Mouse (Mus musculus) MEL (cell line): ENCODE measurements around the gene Elovl5. TPM values are rescaled to one million over a fixed set of nuclear protein-coding genes. Genes with fewer than 3 reads are reported as not detected.

Source experiments
- DNase-seq: peaks from one replicate; pipeline ENCODE4 v3.0.0; 2011; ENCODE audit warnings: low read depth, low spot score
- H3K27ac ChIP-seq: 2 replicates; pipeline ENCODE4 v1.5.1; 2012; ENCODE audit warnings: low read depth, mild to moderate bottlenecking, control low read depth, low read length, moderate library complexity; ENCODE audit not compliant: control insufficient read depth
- H3K27me3 ChIP-seq, 2 experiments: fragments of 150-350 bp in 1 of 2; sonication (generic) in 1 of 2; 2 replicates each; pipeline ENCODE4 v1.6.1; 2012; ENCODE audit warnings: low read length in 2 of 2, mild to moderate bottlenecking in 2 of 2, improper control_type of control experiment in 1 of 2, moderate library complexity in 1 of 2; ENCODE audit not compliant: insufficient read depth in 2 of 2, control insufficient read depth in 1 of 2
- H3K36me3 ChIP-seq, 2 experiments: 2 replicates each; pipeline ENCODE4 v1.6.1; 2012 to 2014; ENCODE audit warnings: low read length in 2 of 2, improper control_type of control experiment in 1 of 2, inconsistent platforms in 1 of 2, mild to moderate bottlenecking in 1 of 2; ENCODE audit not compliant: insufficient read depth in 2 of 2, control insufficient read depth in 1 of 2
- H3K4me1 ChIP-seq, 2 experiments: fragments of 150-350 bp in 1 of 2; sonication (generic) in 1 of 2; 2 replicates each; pipeline ENCODE4 v1.6.1; 2012; ENCODE audit warnings: low read length in 2 of 2, improper control_type of control experiment in 1 of 2, mild to moderate bottlenecking in 1 of 2; ENCODE audit not compliant: insufficient read depth in 2 of 2, control insufficient read depth in 1 of 2
- H3K4me3 ChIP-seq, 2 experiments: fragments of 150-350 bp in 1 of 2; sonication (generic) in 1 of 2; 2 replicates each; pipeline ENCODE4 v1.5.1; 2012; ENCODE audit warnings: low read depth in 2 of 2, low read length in 2 of 2, mild to moderate bottlenecking in 2 of 2, moderate library complexity in 2 of 2, control low read depth in 1 of 2, improper control_type of control experiment in 1 of 2; ENCODE audit not compliant: control insufficient read depth in 1 of 2, insufficient read depth in 1 of 2
- H3K79me2 ChIP-seq: 2 replicates; pipeline ENCODE4 v1.6.1; 2012; ENCODE audit warnings: mild to moderate bottlenecking, low read length, moderate library complexity; ENCODE audit not compliant: control insufficient read depth, poor library complexity, insufficient read depth
- H3K9ac ChIP-seq: 2 replicates; pipeline ENCODE4 v1.6.1; 2012; ENCODE audit warnings: low read depth, mild to moderate bottlenecking, control low read depth, low read length, moderate library complexity; ENCODE audit not compliant: control insufficient read depth, poor library complexity, severe bottlenecking
- H3K9me3 ChIP-seq: fragments of 150-350 bp; sonication (generic); replicated peaks from 2 replicates; pipeline ENCODE4 v1.6.1; 2012; ENCODE audit warnings: mild to moderate bottlenecking, low read length, improper control_type of control experiment, moderate library complexity; ENCODE audit not compliant: insufficient read depth
- BHLHE40 ChIP-seq: IDR thresholded peaks from 2 replicates; pipeline ENCODE4 v1.6.1; 2012; ENCODE audit warnings: low read depth, mild to moderate bottlenecking, inconsistent platforms, low read length, improper control_type of control experiment, borderline replicate concordance
- CHD1 ChIP-seq: IDR thresholded peaks from 2 replicates; pipeline ENCODE4 v1.6.1; 2012; ENCODE audit warnings: low read depth, mild to moderate bottlenecking, inconsistent platforms, low read length, improper control_type of control experiment
- CTCF ChIP-seq, 3 experiments: IDR thresholded peaks in 2 of 3; conservative IDR thresholded peaks in 1 of 3; 2 replicates each; pipeline ENCODE4 v1.5.1; 2011 to 2012; ENCODE audit warnings: low read length in 3 of 3, low read depth in 2 of 3, mild to moderate bottlenecking in 2 of 3, improper control_type of control experiment in 1 of 3, inconsistent platforms in 1 of 3, mixed read lengths in 1 of 3, moderate library complexity in 1 of 3; ENCODE audit not compliant: control insufficient read depth in 1 of 3, insufficient read depth in 1 of 3, poor library complexity in 1 of 3, severe bottlenecking in 1 of 3
- E2F4 ChIP-seq: IDR thresholded peaks from 2 replicates; pipeline ENCODE4 v1.6.1; 2011; ENCODE audit warnings: low read depth, low read length, improper control_type of control experiment, borderline replicate concordance
- EP300 ChIP-seq, 2 experiments: IDR thresholded peaks; 2 replicates each; pipeline ENCODE4 v1.6.1; 2011; ENCODE audit warnings: improper control_type of control experiment in 2 of 2, low read length in 2 of 2, low read depth in 1 of 2, mild to moderate bottlenecking in 1 of 2
- ETS1 ChIP-seq: IDR thresholded peaks from 2 replicates; pipeline ENCODE4 v1.6.1; 2012; ENCODE audit warnings: low read depth, mild to moderate bottlenecking, inconsistent platforms, low read length, improper control_type of control experiment, moderate library complexity
- GATA1 ChIP-seq: IDR thresholded peaks from 2 replicates; pipeline ENCODE4 v1.6.1; 2011; ENCODE audit warnings: low read depth, low read length, improper control_type of control experiment
- MAFK ChIP-seq: IDR thresholded peaks from 2 replicates; pipeline ENCODE4 v1.6.1; 2011; ENCODE audit warnings: low read depth, mild to moderate bottlenecking, low read length, improper control_type of control experiment, borderline replicate concordance
- MAZ ChIP-seq: IDR thresholded peaks from 2 replicates; pipeline ENCODE4 v1.6.1; 2012; ENCODE audit warnings: low read depth, mild to moderate bottlenecking, inconsistent platforms, low read length, improper control_type of control experiment
- MXI1 ChIP-seq: IDR thresholded peaks from 2 replicates; pipeline ENCODE4 v1.6.1; 2011; ENCODE audit warnings: mild to moderate bottlenecking, low read depth, low read length, improper control_type of control experiment
- NRF1 ChIP-seq: IDR thresholded peaks from 2 replicates; pipeline ENCODE4 v1.6.1; 2014; ENCODE audit warnings: low read depth, mild to moderate bottlenecking, inconsistent platforms, low read length, improper control_type of control experiment, moderate library complexity; ENCODE audit not compliant: poor library complexity, insufficient read depth, severe bottlenecking
- POLR2A ChIP-seq, 2 experiments: IDR thresholded peaks; 2 replicates each; pipeline ENCODE4 v1.6.1; 2011 to 2012; ENCODE audit warnings: low read length in 2 of 2, mild to moderate bottlenecking in 2 of 2, control low read depth in 1 of 2, improper control_type of control experiment in 1 of 2, low read depth in 1 of 2, moderate library complexity in 1 of 2; ENCODE audit not compliant: control insufficient read depth in 1 of 2, insufficient read depth in 1 of 2, poor library complexity in 1 of 2
- POLR2AphosphoS2 ChIP-seq: IDR thresholded peaks from 2 replicates; pipeline ENCODE4 v1.6.1; 2011; ENCODE audit warnings: low read length, improper control_type of control experiment
- POLR2AphosphoS5 ChIP-seq: IDR thresholded peaks from 2 replicates; pipeline ENCODE4 v1.6.1; 2012; ENCODE audit warnings: low read depth, borderline replicate concordance, mild to moderate bottlenecking, inconsistent platforms, low read length, moderate library complexity, mixed read lengths
- RCOR1 ChIP-seq: IDR thresholded peaks from 2 replicates; pipeline ENCODE4 v1.6.1; 2012; ENCODE audit warnings: low read depth, mild to moderate bottlenecking, inconsistent platforms, low read length, improper control_type of control experiment
- SMC3 ChIP-seq: IDR thresholded peaks from 2 replicates; pipeline ENCODE4 v1.6.1; 2011; ENCODE audit warnings: low read depth, low read length, improper control_type of control experiment
- TCF12 ChIP-seq: IDR thresholded peaks from 2 replicates; pipeline ENCODE4 v1.6.1; 2014; ENCODE audit warnings: low read depth, mild to moderate bottlenecking, inconsistent platforms, low read length, improper control_type of control experiment, moderate library complexity
- ZC3H11A ChIP-seq: IDR thresholded peaks from 2 replicates; pipeline ENCODE4 v1.6.1; 2012; ENCODE audit warnings: low read depth, mild to moderate bottlenecking, inconsistent platforms, low read length, improper control_type of control experiment
- ZMIZ1 ChIP-seq: IDR thresholded peaks from 2 replicates; pipeline ENCODE4 v1.6.1; 2012; ENCODE audit warnings: low read depth, mild to moderate bottlenecking, inconsistent platforms, low read length, improper control_type of control experiment, moderate library complexity
- polyA plus RNA-seq, 2 experiments: library from polyadenylated mRNA; stranded (reverse) in 1 of 2; unstranded in 1 of 2; fragments of >175 nt in 1 of 2; fragments of >200 nt in 1 of 2; gene quantifications; 2 replicates each; pipeline versions ENCODE4 v1.2.1 to v1.2.4; 2012; ENCODE audit warnings: low replicate concordance in 2 of 2, low read depth in 1 of 2; ENCODE audit not compliant: insufficient read length in 2 of 2, insufficient read depth in 1 of 2, missing spikeins in 1 of 2
- total RNA-seq: library from RNA; depleted of rRNA; stranded (reverse); fragments of 300-350 nt; gene quantifications from 2 replicates; pipeline ENCODE4 v1.2.3, GENCODE M21; 2012

Elovl5 gene
- total and polyA plus RNA-seq, 3 experiments: 52.3 to 73.0 (median 58.3) TPM

- Histone ChIP-seq H3K9me3 (no peaks in the 10 kb centered on the region), H3K9ac (no peak overlapping the region), H3K36me3 (peaks cover 33 to 46% of the 10 kb centered on the region in 2 experiments), H3K27ac (peak overlapping the region; percentile 47), H3K4me3 (peak overlapping the region in 1 of 2 experiments; percentile 15; a peak in 1 of 4 replicates), H3K4me1 (peaks cover 37 to 54% of the 10 kb centered on the region in 2 experiments), H3K27me3 (no peaks in the 10 kb centered on the region), H3K79me2 (peaks cover 15% of the 10 kb centered on the region)
- TF ChIP-seq MAFK (no peak), TCF12 (peak; percentile 73; the same call in 1 of the 2 replicates), MAZ (no peak), CHD1 (no peak), NRF1 (no peak), CTCF (IDR thresholded peaks at IDR 0.05 in 2 of 3, conservative IDR thresholded peaks at IDR 0.05 in 1 of 3; ENCODE audit: control insufficient read depth in 1 of 3, insufficient read depth in 1 of 3, low read depth in 2 of 3, low read length in 3 of 3, poor library complexity in 1 of 3, severe bottlenecking in 1 of 3) (no peak), POLR2A (IDR thresholded peaks at IDR 0.05; ENCODE audit: control insufficient read depth in 1 of 2, insufficient read depth in 1 of 2, low read depth in 1 of 2, low read length in 2 of 2, poor library complexity in 1 of 2) (no peak), GATA1 (peak; percentile 33; the same call in 1 of the 2 replicates), ZMIZ1 (no peak), POLR2AphosphoS2 (0 out of 2 replicates have a peak, but pooled peaks have one; percentile 18), EP300 (IDR thresholded peaks at IDR 0.05; ENCODE audit: low read depth in 1 of 2, low read length in 2 of 2) (peak in 1 of 2 experiments; percentile 76; a peak in 1 of 4 replicates), ETS1 (peak; percentile 47; the same call in 1 of the 2 replicates)
- no peak for DNase-seq
Observed at GRCm38 (mm10) chr9:77969192-77969953, 52.2 kb downstream of the Elovl5 start.

- Histone ChIP-seq H3K9ac (no peak overlapping the region), H3K36me3 (peaks cover 0 to 23% of the 10 kb centered on the region in 2 experiments; a peak in 2 of 4 replicates), H3K27ac (no peak overlapping the region), H3K4me1 (no peaks in the 10 kb centered on the region), H3K9me3 (no peaks in the 10 kb centered on the region), H3K4me3 (no peak overlapping the region), H3K27me3 (no peaks in the 10 kb centered on the region), H3K79me2 (no peaks in the 10 kb centered on the region)
- no peak for DNase-seq
- TF ChIP-seq RCOR1 (no peak), ZC3H11A (no peak), MAZ (no peak), GATA1 (no peak), ETS1 (no peak), SMC3 (no peak), POLR2AphosphoS5 (no peak), CTCF (IDR thresholded peaks at IDR 0.05 in 2 of 3, conservative IDR thresholded peaks at IDR 0.05 in 1 of 3; ENCODE audit: control insufficient read depth in 1 of 3, insufficient read depth in 1 of 3, low read depth in 2 of 3, low read length in 3 of 3, poor library complexity in 1 of 3, severe bottlenecking in 1 of 3) (no peak), BHLHE40 (no peak), MXI1 (no peak), POLR2A (IDR thresholded peaks at IDR 0.05; ENCODE audit: control insufficient read depth in 1 of 2, insufficient read depth in 1 of 2, low read depth in 1 of 2, low read length in 2 of 2, poor library complexity in 1 of 2) (no peak), E2F4 (no peak)
Observed at GRCm38 (mm10) chr9:77979000-77979399, 61.8 kb downstream of the Elovl5 start.
